Mouse (Mus musculus): ENCODE results near the gene Cmc2. TPM values are rescaled to one million over a fixed set of nuclear protein-coding genes. Genes with fewer than 3 reads are reported as not detected.

The Cmc2 gene
- polyA plus RNA-seq, 1 experiment from 2014 or later: 113 TPM

- Histone ChIP-seq H3K4me2 (no peak overlapping the region), H3K9ac (ENCODE audit: low read depth, low read length) (no peak overlapping the region), H3K4me3 (ENCODE audit: low read depth, low read length) (no peak overlapping the region), H3K27me3 (ENCODE audit: control insufficient read depth, insufficient read depth, low read length) (peaks cover 12% of the 10 kb centered on the region), H3K36me3 (ENCODE audit: control insufficient read depth, insufficient read depth, low read length) (no peaks in the 10 kb centered on the region), H3K9me3 (replicated peaks; ENCODE audit: control insufficient read depth, low read length) (0 out of 2 replicates have a peak, but pooled peaks cover 3% of the 10 kb centered on the region), H3K4me1 (ENCODE audit: control insufficient read depth, insufficient read depth, low read length) (no peaks in the 10 kb centered on the region), H3K27ac (ENCODE audit: low read depth, low read length) (no peak overlapping the region)
- ATAC-seq (replicated peaks; ENCODE audit: insufficient number of reproducible peaks, low FRiP score, low TSS enrichment): no peak
- WGBS (ENCODE audit: insufficient replicate concordance): 82% methylated on average over 4 of the region's 4 CpGs
Observed at GRCm38 (mm10) chr8:116862191-116862590, 59.1 kb downstream of the Cmc2 start.

GRCm38 (mm10) chr8:116852042-116852441 lies 69.2 kb downstream of the Cmc2 start:
- no peaks in the 10 kb centered on the region for H3K9me3 ChIP-seq (replicated peaks; ENCODE audit: control insufficient read depth, low read length)
- H3K27ac ChIP-seq (ENCODE audit: low read depth, low read length): no peak overlapping the region
- no peaks in the 10 kb centered on the region for H3K27me3 ChIP-seq (ENCODE audit: control insufficient read depth, insufficient read depth, low read length)
- ATAC-seq (replicated peaks; ENCODE audit: insufficient number of reproducible peaks, low FRiP score, low TSS enrichment): no peak
- no peak overlapping the region for H3K9ac ChIP-seq (ENCODE audit: low read depth, low read length)
- H3K4me1 ChIP-seq (ENCODE audit: control insufficient read depth, insufficient read depth, low read length): no peaks in the 10 kb centered on the region
- H3K4me3 ChIP-seq (ENCODE audit: low read depth, low read length): no peak overlapping the region
- 84% methylated on average over 11 of the region's 11 CpGs for WGBS (ENCODE audit: insufficient replicate concordance)
- H3K4me2 ChIP-seq: no peak overlapping the region
- no peaks in the 10 kb centered on the region for H3K36me3 ChIP-seq (ENCODE audit: control insufficient read depth, insufficient read depth, low read length)

GRCm38 (mm10) chr8:116848042-116848441 lies 73.2 kb downstream of the Cmc2 start:
- no peak overlapping the region for H3K9ac ChIP-seq (ENCODE audit: low read depth, low read length)
- no peak for ATAC-seq (replicated peaks; ENCODE audit: insufficient number of reproducible peaks, low FRiP score, low TSS enrichment)
- H3K4me1 ChIP-seq (ENCODE audit: control insufficient read depth, insufficient read depth, low read length): no peaks in the 10 kb centered on the region
- H3K4me3 ChIP-seq (ENCODE audit: low read depth, low read length): no peak overlapping the region
- WGBS (ENCODE audit: insufficient replicate concordance): 75% methylated on average over 3 of the region's 3 CpGs
- H3K36me3 ChIP-seq (ENCODE audit: control insufficient read depth, insufficient read depth, low read length): no peaks in the 10 kb centered on the region
- no peaks in the 10 kb centered on the region for H3K27me3 ChIP-seq (ENCODE audit: control insufficient read depth, insufficient read depth, low read length)
- no peak overlapping the region for H3K4me2 ChIP-seq
- H3K27ac ChIP-seq (ENCODE audit: low read depth, low read length): no peak overlapping the region
- no peaks in the 10 kb centered on the region for H3K9me3 ChIP-seq (replicated peaks; ENCODE audit: control insufficient read depth, low read length)

GRCm38 (mm10) chr8:116842678-116843077 lies 78.6 kb downstream of the Cmc2 start:
- H3K27ac ChIP-seq (ENCODE audit: low read depth, low read length): no peak overlapping the region
- whole genome bisulfite sequencing (ENCODE audit: insufficient replicate concordance): 73% methylated on average over 6 of the region's 6 CpGs
- H3K4me2 ChIP-seq: no peak overlapping the region
- H3K4me3 ChIP-seq (ENCODE audit: low read depth, low read length): no peak overlapping the region
- no peak for ATAC-seq (replicated peaks; ENCODE audit: insufficient number of reproducible peaks, low FRiP score, low TSS enrichment)
- no peak overlapping the region for H3K9ac ChIP-seq (ENCODE audit: low read depth, low read length)
- no peaks in the 10 kb centered on the region for H3K36me3 ChIP-seq (ENCODE audit: control insufficient read depth, insufficient read depth, low read length)
- no peaks in the 10 kb centered on the region for H3K4me1 ChIP-seq (ENCODE audit: control insufficient read depth, insufficient read depth, low read length)
- H3K9me3 ChIP-seq (replicated peaks; ENCODE audit: control insufficient read depth, low read length): no peaks in the 10 kb centered on the region
- no peaks in the 10 kb centered on the region for H3K27me3 ChIP-seq (ENCODE audit: control insufficient read depth, insufficient read depth, low read length)

Other genes with a start within 250 kb of the Cmc2 start
- 4.5 and 4.8 TPM in 2 replicates for gene Cdyl2, start 188.5 kb downstream of the Cmc2 start, polyA plus RNA-seq (2014; fragmentation: Nextera tagmentation; extraction: Ambion mirVana)
- gene Cenpn, start 275 bp upstream of the Cmc2 start, polyA plus RNA-seq (2014; fragmentation: Nextera tagmentation; extraction: Ambion mirVana): 32.8 and 34.0 TPM in 2 replicates
- gene Atmin, start 21.9 kb upstream of the Cmc2 start, polyA plus RNA-seq (2014; fragmentation: Nextera tagmentation; extraction: Ambion mirVana): 8.9 and 10.5 TPM in 2 replicates
- 0.66 and 0.83 TPM in 2 replicates for gene 1700030J22Rik, start 57.5 kb upstream of the Cmc2 start, polyA plus RNA-seq (2014; fragmentation: Nextera tagmentation; extraction: Ambion mirVana)
- gene Gcsh, start 72.1 kb upstream of the Cmc2 start, polyA plus RNA-seq (2014; fragmentation: Nextera tagmentation; extraction: Ambion mirVana): 91.7 and 95.2 TPM in 2 replicates
- 0.03 TPM in 1 of 2 replicates, not detected in the other for gene Pkd1l2, start 161.0 kb upstream of the Cmc2 start, polyA plus RNA-seq (2014; fragmentation: Nextera tagmentation; extraction: Ambion mirVana)
- gene Bco1, start 174.4 kb upstream of the Cmc2 start, polyA plus RNA-seq (2014; fragmentation: Nextera tagmentation; extraction: Ambion mirVana): 0.08 and 0.49 TPM in 2 replicates
- gene Gan, start 236.7 kb upstream of the Cmc2 start, polyA plus RNA-seq (2014; fragmentation: Nextera tagmentation; extraction: Ambion mirVana): 1.4 and 1.7 TPM in 2 replicates